Mouse (Mus musculus) midbrain, embryonic 16.5 days (tissue): Measurements from ENCODE around the gene Scg2. TPM values are rescaled to one million over a fixed set of nuclear protein-coding genes. Genes with fewer than 3 reads are reported as not detected.

Experiments used
- polyA plus RNA-seq: library from polyadenylated mRNA; unstranded; fragments of >200 nt; fragmentation: Nextera tagmentation; extraction: Ambion mirVana; gene quantifications from 2 replicates; pipeline ENCODE4 v1.2.1, GENCODE M21; 2015

Gene Scg2
- polyA plus RNA-seq, 1 experiment from 2014 or later: 220 TPM

Other genes starting within 250 kb of the Scg2 start
- gene Ap1s3, start 231.9 kb upstream of the Scg2 start, polyA plus RNA-seq: 0.16 TPM in 1 of 2 replicates, not detected in the other